Mouse (Mus musculus) ES-Bruce4 (cell line): ENCODE measurements around the gene Tomt. TPM values are rescaled to one million over a fixed set of nuclear protein-coding genes. Genes with fewer than 3 reads are reported as not detected.

ENCODE experiments used
- H3K27ac ChIP-seq: 2 replicates; pipeline ENCODE4 v1.5.1; 2012; ENCODE audit warnings: low read length, inconsistent platforms; ENCODE audit not compliant: insufficient read depth
- H3K27me3 ChIP-seq: 2 replicates; pipeline ENCODE4 v1.6.1; 2012; ENCODE audit warnings: mild to moderate bottlenecking, low read length, inconsistent platforms; ENCODE audit not compliant: control insufficient read depth, poor library complexity, insufficient read depth, severe bottlenecking
- H3K36me3 ChIP-seq: 2 replicates; pipeline ENCODE4 v1.6.1; 2012; ENCODE audit warnings: inconsistent platforms, mild to moderate bottlenecking, low read length, moderate library complexity; ENCODE audit not compliant: control insufficient read depth, poor library complexity, insufficient read depth, severe bottlenecking
- H3K4me1 ChIP-seq: one replicate; pipeline ENCODE4 v1.8.1; 2011; ENCODE audit warnings: low read length; ENCODE audit not compliant: control insufficient read depth, insufficient read depth
- H3K4me3 ChIP-seq: 2 replicates; pipeline ENCODE4 v1.5.1; 2011; ENCODE audit warnings: low read depth, mild to moderate bottlenecking, low read length
- H3K9ac ChIP-seq: 2 replicates; pipeline ENCODE4 v1.6.1; 2012; ENCODE audit warnings: low read depth, mild to moderate bottlenecking, inconsistent platforms; ENCODE audit not compliant: poor library complexity, severe bottlenecking
- H3K9me3 ChIP-seq: replicated peaks from 2 replicates; pipeline ENCODE4 v1.6.1; 2012; ENCODE audit warnings: mild to moderate bottlenecking, low read length, inconsistent platforms; ENCODE audit not compliant: control insufficient read depth, poor library complexity, insufficient read depth, severe bottlenecking
- CTCF ChIP-seq: IDR thresholded peaks from one replicate; pipeline ENCODE4 v1.8.1; 2011; ENCODE audit warnings: low read depth, low read length
- EP300 ChIP-seq: IDR thresholded peaks from 2 replicates; pipeline ENCODE4 v1.6.1; 2011; ENCODE audit warnings: low read depth, low read length; ENCODE audit not compliant: insufficient read depth
- POLR2A ChIP-seq: IDR thresholded peaks from one replicate; pipeline ENCODE4 v1.8.1; 2011; ENCODE audit warnings: low read length; ENCODE audit not compliant: insufficient read depth
- polyA plus RNA-seq: library from polyadenylated mRNA; stranded (reverse); fragments of >200 nt; gene quantifications from 2 replicates; pipeline ENCODE4 v1.2.4, GENCODE M21; 2011; ENCODE audit warnings: low read depth; ENCODE audit not compliant: missing spikeins, insufficient read depth, insufficient read length

The Tomt gene
- polyA plus RNA-seq, 1 experiment: not detected

DNA sequence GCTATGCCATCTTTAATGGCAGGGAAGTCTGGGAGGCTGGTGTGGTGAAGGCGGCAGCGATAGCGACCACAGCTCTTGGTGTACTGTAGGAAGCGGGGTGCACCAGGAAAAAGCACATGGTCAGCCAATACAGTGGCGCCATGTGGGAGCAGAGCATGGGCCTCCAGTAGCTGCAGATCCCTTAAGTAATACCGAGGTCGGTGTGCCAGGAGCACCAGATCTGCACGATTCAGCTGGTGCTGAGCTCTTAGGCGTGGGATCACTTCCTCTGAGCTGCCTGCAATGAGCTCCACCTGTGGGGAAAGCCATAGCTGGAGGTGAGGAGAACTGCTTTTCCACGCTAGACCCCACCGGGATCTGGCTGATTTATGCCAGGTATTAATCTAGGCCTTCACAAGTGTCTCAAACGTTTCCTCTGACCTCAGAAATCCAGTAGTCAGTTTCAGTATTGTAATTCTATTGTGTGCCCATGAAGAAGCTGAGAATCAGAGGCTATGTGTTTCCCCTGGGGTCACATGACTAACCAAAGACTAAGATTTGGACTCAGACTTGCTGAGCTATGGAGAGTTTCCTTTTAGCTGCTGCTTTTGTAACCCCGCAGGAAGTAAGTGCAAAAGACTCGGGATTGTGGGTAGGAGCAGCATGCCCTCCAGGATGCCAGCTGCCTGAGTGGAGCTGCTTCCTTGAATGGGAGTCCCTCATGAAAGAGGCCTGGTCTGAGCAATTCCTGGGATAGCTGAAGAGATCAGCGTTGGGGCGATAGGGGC lies 5.6 kb downstream of the Tomt start:
- H3K27ac ChIP-seq: no peak overlapping the region
- no peaks in the 10 kb centered on the region for H3K27me3 ChIP-seq
- H3K4me1 ChIP-seq: no peaks in the 10 kb centered on the region
- no peak overlapping the region for H3K4me3 ChIP-seq
- TF ChIP-seq EP300 (no peak), POLR2A (no peak), CTCF (no peak)
- no peak overlapping the region; the same call in 1 of the 2 replicates for H3K9ac ChIP-seq
- peaks cover 12% of the 10 kb centered on the region for H3K36me3 ChIP-seq
- H3K9me3 ChIP-seq: no peaks in the 10 kb centered on the region

DNA sequence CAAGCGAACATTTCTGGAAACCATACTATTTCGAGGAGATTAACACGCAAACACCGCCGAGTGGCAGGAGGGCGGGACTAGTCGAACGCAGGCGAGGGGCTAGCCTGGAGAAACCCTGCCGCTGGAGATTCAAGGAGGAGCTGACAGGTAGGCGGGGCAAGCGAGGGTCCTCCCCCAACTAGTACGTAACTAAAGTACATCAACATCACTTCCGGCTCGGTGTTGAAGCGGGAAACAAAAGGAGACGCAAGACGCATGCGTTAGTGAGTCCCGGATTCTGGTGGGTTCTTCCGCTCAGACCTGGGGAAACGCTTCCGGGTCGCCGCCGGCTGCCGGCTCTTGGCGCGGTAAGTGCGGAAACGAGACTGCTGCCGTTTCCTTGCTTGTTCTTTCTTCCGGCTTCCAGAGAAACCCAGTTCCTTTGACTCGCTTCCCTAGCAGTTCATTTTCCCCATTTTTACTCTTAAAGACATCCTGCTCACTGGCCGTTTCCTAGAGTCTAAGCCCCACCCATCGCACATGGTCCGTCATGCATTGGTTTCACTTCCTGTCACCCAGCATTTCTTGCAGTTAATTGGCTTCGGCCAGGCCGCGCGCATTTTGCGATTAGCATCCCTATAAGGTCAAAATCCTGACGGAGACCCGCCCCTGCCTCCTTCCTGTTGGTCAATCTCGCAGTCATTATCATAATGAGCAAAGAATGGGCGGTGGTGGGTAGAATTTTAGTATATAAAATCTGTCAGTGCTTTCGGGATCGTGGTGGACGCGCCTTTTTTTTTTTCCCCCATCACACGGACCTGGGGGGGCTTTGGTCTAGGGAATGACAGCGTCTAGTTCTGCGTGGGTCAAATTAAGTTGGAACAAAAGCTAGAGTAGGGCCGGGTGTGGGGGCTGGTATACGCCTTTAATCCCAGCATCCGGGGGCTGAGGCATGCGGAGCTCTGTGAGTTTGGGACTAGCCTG lies 9.8 kb downstream of the Tomt start:
- no peaks in the 10 kb centered on the region for H3K27me3 ChIP-seq
- peak overlapping the region; percentile 76 for H3K27ac ChIP-seq
- peaks cover 12% of the 10 kb centered on the region for H3K36me3 ChIP-seq
- H3K9ac ChIP-seq: peak overlapping the region; percentile 72
- TF ChIP-seq POLR2A: peak; percentile 91
- no peak for TF ChIP-seq CTCF
- H3K9me3 ChIP-seq: no peaks in the 10 kb centered on the region
- H3K4me1 ChIP-seq: no peaks in the 10 kb centered on the region
- H3K4me3 ChIP-seq: peak overlapping the region; percentile 79

DNA sequence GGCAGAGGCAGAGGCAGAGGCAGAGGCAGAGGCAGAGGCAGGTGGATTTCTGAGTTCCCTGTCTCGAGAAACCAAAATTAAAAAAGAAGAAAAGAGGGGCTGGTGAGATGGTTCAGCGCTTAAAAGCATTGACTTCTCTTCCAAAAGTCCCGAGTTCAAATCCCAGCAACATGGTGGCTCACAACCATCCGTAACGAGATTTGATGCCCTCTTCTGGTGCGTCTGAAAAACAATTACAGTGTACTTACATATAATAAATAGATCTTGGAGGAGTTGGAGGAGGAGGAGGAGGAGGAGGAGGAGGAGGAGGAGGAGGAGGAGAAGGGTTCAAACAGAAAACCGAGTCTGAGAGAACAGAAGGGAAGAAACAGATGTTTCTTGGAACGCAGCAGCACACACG lies 10.5 kb downstream of the Tomt start:
- Histone ChIP-seq H3K36me3 (peaks cover 12% of the 10 kb centered on the region), H3K9me3 (no peaks in the 10 kb centered on the region), H3K27ac (no peak overlapping the region), H3K9ac (peak overlapping the region; percentile 39), H3K4me1 (no peaks in the 10 kb centered on the region), H3K4me3 (peak overlapping the region; percentile 79), H3K27me3 (no peaks in the 10 kb centered on the region)
- TF ChIP-seq EP300 (no peak), CTCF (no peak)

DNA sequence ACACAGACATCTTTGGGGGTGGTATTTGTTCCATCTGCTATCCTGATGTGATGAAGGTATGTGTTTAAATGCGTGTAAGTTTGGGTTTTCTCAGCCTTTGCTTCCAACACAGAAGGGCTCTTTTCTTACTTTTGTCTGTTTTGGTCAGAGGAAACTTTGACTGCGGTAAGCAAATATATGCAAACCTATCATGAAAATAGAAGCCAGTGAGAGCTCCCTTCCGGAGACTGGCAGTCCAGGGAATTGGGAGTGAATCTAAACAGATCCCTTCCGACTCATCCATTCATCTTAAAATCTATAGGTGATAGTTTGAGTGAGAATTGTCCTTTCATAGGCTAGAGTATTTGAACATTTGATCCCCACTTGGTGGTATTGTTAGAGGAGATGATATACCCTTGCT lies 17.7 kb downstream of the Tomt start:
- no peaks in the 10 kb centered on the region for H3K27me3 ChIP-seq
- no peak overlapping the region for H3K4me3 ChIP-seq
- TF ChIP-seq EP300 (no peak), POLR2A (no peak), CTCF (no peak)
- H3K9me3 ChIP-seq: no peaks in the 10 kb centered on the region
- no peaks in the 10 kb centered on the region for H3K36me3 ChIP-seq
- no peak overlapping the region for H3K9ac ChIP-seq
- no peaks in the 10 kb centered on the region for H3K4me1 ChIP-seq
- no peak overlapping the region for H3K27ac ChIP-seq

GRCm38 (mm10) chr7:101886274-101886673 lies 19.9 kb downstream of the Tomt start:
- no peaks in the 10 kb centered on the region for H3K9me3 ChIP-seq
- TF ChIP-seq POLR2A (no peak), CTCF (no peak), EP300 (no peak)
- H3K4me3 ChIP-seq: no peak overlapping the region
- H3K4me1 ChIP-seq: no peaks in the 10 kb centered on the region
- H3K27me3 ChIP-seq: no peaks in the 10 kb centered on the region
- no peaks in the 10 kb centered on the region for H3K36me3 ChIP-seq
- H3K9ac ChIP-seq: no peak overlapping the region
- no peak overlapping the region for H3K27ac ChIP-seq

DNA sequence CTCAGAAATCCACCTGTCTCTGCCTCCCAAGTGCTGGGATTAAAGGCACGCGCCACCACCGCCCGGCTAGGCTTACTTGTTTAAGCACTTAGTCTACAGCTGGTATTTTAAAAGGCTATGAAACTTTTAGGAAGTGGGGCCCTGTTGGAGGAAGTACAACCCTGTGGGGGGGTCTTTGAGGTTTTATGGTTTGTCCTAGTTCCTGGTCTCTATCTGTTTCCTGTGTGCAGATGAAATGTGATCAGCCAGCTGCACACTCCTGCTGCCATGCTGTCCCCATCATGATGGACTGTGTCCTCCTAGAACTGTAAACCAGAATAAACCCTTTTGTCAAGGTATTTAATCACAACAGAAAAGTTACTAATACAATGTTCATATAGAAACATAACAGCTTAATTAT lies 22.0 kb downstream of the Tomt start:
- Histone ChIP-seq H3K4me1 (no peaks in the 10 kb centered on the region), H3K36me3 (no peaks in the 10 kb centered on the region), H3K4me3 (no peak overlapping the region), H3K27ac (no peak overlapping the region), H3K9ac (no peak overlapping the region), H3K9me3 (no peaks in the 10 kb centered on the region), H3K27me3 (no peaks in the 10 kb centered on the region)
- no peak for TF ChIP-seq POLR2A
- TF ChIP-seq EP300: no peak
- TF ChIP-seq CTCF: no peak
